Mouse (Mus musculus) common myeloid progenitor, adult 5-6 weeks (primary cell): ENCODE measurements around the gene Vps26a. TPM values are rescaled to one million over a fixed set of nuclear protein-coding genes. Genes with fewer than 3 reads are reported as not detected.
"Not testable (repeated sequence)": the region's sequence is repeated elsewhere in the genome, so short reads cannot be mapped to it uniquely, and the experiment has no call there.

ENCODE experiments used
- ATAC-seq: replicated peaks from 2 replicates; pipeline ENCODE4 v1.8.0; 2016; ENCODE audit warnings: low read depth, mild to moderate bottlenecking, moderate TSS enrichment, inconsistent platforms; ENCODE audit not compliant: poor library complexity, severe bottlenecking
- total RNA-seq: library from RNA; stranded (forward); fragments of 200-1000, 187-1606 nt; gene quantifications from 2 replicates; pipeline ENCODE4 v1.2.3, GENCODE M21; 2017

Vps26a gene
- total RNA-seq, 1 experiment from 2014 or later, result 81.7 TPM

DNA sequence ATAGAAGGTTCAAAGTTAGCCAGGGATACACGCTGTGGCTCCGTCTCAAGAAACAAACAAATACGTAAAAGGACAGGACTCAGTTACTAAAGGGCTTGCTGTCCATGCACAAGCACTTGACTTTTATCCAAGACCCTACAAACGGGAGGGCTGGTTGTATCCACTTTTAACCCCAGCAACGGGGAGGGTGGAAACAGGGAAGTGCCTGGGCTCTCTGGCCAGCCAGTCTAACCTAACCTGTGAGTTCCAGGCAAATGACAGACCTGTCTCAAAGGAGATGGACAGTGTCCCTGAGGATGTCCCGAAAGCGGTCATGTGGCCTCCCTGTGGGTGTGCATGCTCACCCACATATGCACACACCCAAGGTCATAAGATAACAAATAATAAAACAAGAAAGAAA lies 15.3 kb upstream of the Vps26a start:
- ATAC-seq, result no peak

GRCm38 (mm10) chr10:62500916-62501615 lies 14.5 kb upstream of the Vps26a start:
- ATAC-seq, result 0 out of 2 replicates have a peak, but pooled peaks have one; percentile 3

- ATAC-seq, result peak; percentile 61
Measured at GRCm38 (mm10) chr10:62500088-62500915, 13.7 kb upstream of the Vps26a start.

DNA sequence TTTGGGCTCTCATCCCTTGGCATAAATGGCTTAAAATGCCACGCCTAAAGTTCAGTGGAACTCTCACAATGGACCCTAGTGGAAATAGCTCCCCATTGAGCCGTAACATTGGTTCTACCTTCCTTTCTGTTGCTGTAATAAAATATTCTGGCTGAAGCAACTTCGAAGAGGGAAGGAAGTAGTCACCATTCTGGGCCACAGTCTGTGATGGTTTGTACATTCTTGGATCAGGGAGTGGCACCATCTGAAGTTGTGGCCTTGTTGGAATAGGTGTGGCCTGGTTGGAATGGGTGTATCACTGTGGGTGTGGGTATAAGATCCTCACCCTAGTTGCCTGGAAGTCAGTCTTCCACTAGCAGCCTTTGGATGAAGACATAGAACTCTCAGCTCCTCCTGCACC lies 5.1 kb upstream of the Vps26a start:
- ATAC-seq, result not testable (repeated sequence)

GRCm38 (mm10) chr10:62488266-62488665 lies 1.7 kb upstream of the Vps26a start:
- ATAC-seq, result peak; percentile 35

- peak; percentile 16; the same call in 1 of the 2 replicates for ATAC-seq
Measured at GRCm38 (mm10) chr10:62485878-62486582, 575 bp downstream of the Vps26a start.

- ATAC-seq, result no peak
Measured at GRCm38 (mm10) chr10:62481108-62481852, 5.3 kb downstream of the Vps26a start.

- ATAC-seq, result no peak
Measured at GRCm38 (mm10) chr10:62476980-62477379, 9.6 kb downstream of the Vps26a start.

GRCm38 (mm10) chr10:62474944-62475343 lies 11.7 kb downstream of the Vps26a start:
- ATAC-seq, result no peak

DNA sequence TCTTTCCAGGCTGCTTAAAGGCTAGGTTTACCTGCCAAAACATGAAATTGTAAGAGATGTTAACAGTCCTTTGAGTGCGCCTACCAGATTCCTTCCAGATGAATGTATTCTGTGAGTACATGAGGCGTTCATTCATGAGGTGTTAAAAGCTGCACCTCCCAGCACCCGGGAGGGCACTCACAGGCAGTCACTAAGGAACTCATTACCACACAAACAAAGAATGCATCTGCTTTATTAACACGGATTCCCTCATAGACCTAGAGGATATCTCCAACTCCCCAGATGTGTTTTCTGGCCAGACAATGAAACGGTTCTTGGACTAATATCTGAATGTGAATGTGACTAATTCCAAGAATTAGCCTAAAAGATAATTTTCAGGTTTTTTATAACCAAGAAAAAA lies 15.5 kb downstream of the Vps26a start:
- ATAC-seq, result no peak

DNA sequence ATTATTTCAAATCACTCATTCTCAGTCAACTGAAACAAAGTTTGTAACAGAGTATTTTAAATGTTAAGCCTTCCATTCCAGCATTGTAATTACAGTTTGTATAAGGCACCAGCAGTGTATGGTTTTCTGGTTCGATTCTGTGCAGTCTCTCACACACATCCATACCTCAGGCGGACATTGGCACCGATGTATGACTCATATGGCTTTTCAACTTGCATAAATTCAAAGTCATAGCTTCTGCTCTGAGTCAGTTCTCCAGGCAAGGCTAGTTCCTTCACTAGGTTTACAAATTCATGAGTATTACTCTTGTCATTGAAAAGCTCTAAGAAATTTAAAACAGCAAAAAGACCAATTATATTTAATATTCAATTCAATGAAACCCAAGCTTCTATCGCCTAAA lies 16.9 kb downstream of the Vps26a start:
- ATAC-seq, result no peak

DNA sequence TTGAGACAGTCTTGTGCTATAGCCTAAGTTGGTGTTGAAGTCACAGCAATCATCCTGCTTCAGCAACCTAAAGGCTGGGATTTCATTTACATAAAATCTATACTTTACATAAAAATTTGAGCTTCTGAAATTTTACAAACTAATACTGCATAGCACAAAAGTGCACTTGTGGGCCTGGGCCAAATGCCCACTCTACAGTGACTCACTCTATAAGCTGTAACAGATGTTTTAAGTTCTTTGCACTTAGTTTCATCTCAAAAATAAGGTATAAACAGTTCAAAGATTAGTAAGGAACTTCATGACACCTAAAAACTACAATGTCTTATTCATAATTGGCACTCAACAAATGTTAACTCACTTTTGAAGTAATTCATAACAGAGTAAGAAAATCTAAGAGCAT lies 25.3 kb downstream of the Vps26a start:
- ATAC-seq, result no peak

GRCm38 (mm10) chr10:62452001-62452400 lies 34.6 kb downstream of the Vps26a start:
- ATAC-seq, result not testable (repeated sequence)

DNA sequence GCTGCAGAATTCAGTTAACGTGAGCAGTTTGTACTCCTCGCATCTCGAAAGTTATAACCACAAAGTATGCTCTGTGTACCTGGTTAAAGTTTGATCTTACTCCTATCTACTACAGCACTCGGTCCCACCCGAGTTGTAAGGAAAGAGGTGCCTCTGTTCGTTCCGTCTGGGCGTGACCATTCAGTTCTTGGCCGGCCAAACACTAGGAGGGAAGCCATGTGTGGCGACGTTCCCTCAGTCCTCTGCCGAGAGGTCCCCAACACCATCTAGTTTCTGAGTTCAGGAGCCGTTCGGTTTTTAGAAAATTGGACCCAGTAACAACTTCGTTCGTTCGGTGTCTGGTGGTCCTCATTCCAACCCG lies 36.3 kb downstream of the Vps26a start:
- peak; percentile 21 for ATAC-seq

DNA sequence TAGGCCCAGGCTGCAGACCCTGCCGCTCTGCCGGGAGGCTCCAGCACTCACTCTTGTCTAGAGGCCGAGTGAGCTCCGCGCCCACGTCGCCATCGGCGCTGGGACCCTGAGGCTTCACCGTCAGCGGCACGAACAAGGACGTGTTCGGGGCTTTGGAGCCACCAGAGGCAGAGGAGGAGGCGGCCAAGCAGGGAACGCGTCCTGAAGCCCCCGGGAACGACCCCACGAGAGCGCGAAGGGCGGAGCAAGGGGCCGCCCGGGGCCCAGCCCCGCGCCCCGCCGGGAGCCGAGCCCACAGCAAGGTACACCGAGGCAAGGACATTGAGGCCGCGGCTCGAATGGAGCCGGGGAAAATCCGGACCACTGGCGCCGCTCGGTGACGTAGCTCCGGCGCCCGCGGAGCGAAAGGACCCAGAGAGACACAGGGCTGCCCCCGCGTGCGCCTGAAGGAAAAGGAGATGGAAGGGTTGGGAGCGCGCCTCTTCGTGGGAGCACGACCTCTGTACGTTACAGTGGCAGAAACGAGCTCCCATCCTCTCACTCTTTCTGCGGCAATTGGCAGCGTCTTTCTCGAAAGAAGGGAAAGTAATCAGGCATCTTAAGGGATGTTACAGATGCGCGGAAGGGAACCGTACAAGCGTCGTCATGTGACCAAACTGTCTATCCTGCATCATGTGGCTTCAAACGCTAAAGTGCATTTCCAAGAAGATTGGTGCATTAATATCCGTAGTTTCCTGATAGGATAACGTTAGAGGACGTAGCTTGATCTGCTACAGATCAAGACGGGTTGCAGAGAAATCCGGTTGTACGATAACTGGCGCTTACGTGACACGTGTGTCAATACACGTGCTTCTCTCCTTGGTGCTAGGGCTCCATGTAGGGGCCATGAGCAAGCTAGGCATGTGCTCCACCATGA lies 37.0 kb downstream of the Vps26a start, which contains the start of the genes 4930507D05Rik and Supv3l1:
Gene 4930507D05Rik, plus strand, starts transcription at position 126 of the 916 bp plus-strand sequence.
Gene Supv3l1, minus strand, starts transcription at position 375 of the 916 bp plus-strand sequence.
- ATAC-seq, result peak; percentile 89

- ATAC-seq, result 0 out of 2 replicates have a peak, but pooled peaks have one; percentile 22
Measured at GRCm38 (mm10) chr10:62430427-62430826, 56.2 kb downstream of the Vps26a start.

GRCm38 (mm10) chr10:62425081-62425871 lies 61.3 kb downstream of the Vps26a start:
- no peak for ATAC-seq

DNA sequence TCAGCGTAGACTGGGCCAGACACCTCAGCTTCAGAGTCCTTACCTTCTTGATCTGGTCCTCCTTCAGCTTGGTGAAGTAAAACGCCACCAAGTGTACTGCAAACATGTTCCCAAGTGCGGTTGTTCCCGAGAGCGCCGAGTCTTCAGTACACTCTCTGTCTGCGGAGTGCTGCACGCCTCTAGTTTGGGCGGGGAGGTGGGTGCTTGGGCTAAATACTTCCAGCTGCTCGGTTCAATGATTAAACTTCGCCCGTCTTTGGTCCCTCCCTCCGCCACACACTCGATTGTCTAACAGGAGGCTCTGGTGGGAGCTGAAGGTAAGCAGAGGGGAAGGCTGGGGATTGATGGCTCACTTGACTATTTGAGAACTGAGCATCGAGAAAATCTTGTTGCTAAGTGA lies 64.3 kb downstream of the Vps26a start, which contains the start of gene Hkdc1:
Gene Hkdc1, minus strand, starts transcription at position 237 of the 400 bp plus-strand sequence.
- no peak for ATAC-seq
